Mouse (Mus musculus) ES-CJ7 (cell line): ENCODE data around the gene Snph.

Experiments
- DNase-seq: peaks from one replicate; pipeline ENCODE4 v3.0.0; 2011; ENCODE audit warnings: low read depth, low spot score

Gene Snph

GRCm38 (mm10) chr2:151602106-151602505, 30.3 kb downstream of the Snph start:
- no peak for DNase-seq

- no peak for DNase-seq
Measured at GRCm38 (mm10) chr2:151598068-151598467, 34.3 kb downstream of the Snph start.

- no peak for DNase-seq
Measured at GRCm38 (mm10) chr2:151587306-151587705, 45.1 kb downstream of the Snph start.

- DNase-seq: no peak
Measured at GRCm38 (mm10) chr2:151586807-151587206, 45.6 kb downstream of the Snph start.

GRCm38 (mm10) chr2:151585934-151586333, 46.5 kb downstream of the Snph start:
- DNase-seq: no peak

GRCm38 (mm10) chr2:151580945-151581344, 51.4 kb downstream of the Snph start:
- no peak for DNase-seq

GRCm38 (mm10) chr2:151579183-151579582, 53.2 kb downstream of the Snph start:
- no peak for DNase-seq

- peak; percentile 97 for DNase-seq
Measured at GRCm38 (mm10) chr2:151575699-151576389, 56.5 kb downstream of the Snph start.

- DNase-seq: peak; percentile 55
Measured at GRCm38 (mm10) chr2:151575119-151575698, 57.2 kb downstream of the Snph start.

- no peak for DNase-seq
Measured at GRCm38 (mm10) chr2:151574607-151575006, 57.8 kb downstream of the Snph start.

GRCm38 (mm10) chr2:151573667-151574066, 58.7 kb downstream of the Snph start:
- DNase-seq: no peak

GRCm38 (mm10) chr2:151571873-151572700, 60.3 kb downstream of the Snph start, which contains the start of gene Sdcbp2:
TSS of gene Sdcbp2 (plus strand) at chr2:151572622.
- DNase-seq: peak; percentile 39

- DNase-seq: no peak
Measured at GRCm38 (mm10) chr2:151569452-151569851, 62.9 kb downstream of the Snph start.

- no peak for DNase-seq
Measured at GRCm38 (mm10) chr2:151566856-151567255, 65.5 kb downstream of the Snph start.

GRCm38 (mm10) chr2:151564986-151565385, 67.4 kb downstream of the Snph start:
- no peak for DNase-seq

- no peak for DNase-seq
Measured at GRCm38 (mm10) chr2:151564006-151564405, 68.4 kb downstream of the Snph start.

GRCm38 (mm10) chr2:151562930-151563921, 69.2 kb downstream of the Snph start:
- DNase-seq: no peak

- DNase-seq: no peak
Measured at GRCm38 (mm10) chr2:151549615-151550121, 82.7 kb downstream of the Snph start.

- DNase-seq: no peak
Measured at GRCm38 (mm10) chr2:151546571-151546970, 85.8 kb downstream of the Snph start.

- DNase-seq: no peak
Measured at GRCm38 (mm10) chr2:151544673-151545072, 87.7 kb downstream of the Snph start.
